Mouse (Mus musculus) intestine, postnatal 0 days (tissue): ENCODE results near the gene Gm5890. TPM values are rescaled to one million over a fixed set of nuclear protein-coding genes. Genes with fewer than 3 reads are reported as not detected.
"Not testable (repeated sequence)": the region's sequence is repeated elsewhere in the genome, so short reads cannot be mapped to it uniquely, and the experiment has no call there.

Experiments used
- ATAC-seq: fragments of 200-750 bp; cut with Nextera tagmentation; 2 replicates; pipeline ENCODE4 v1.8.0; 2017; ENCODE audit warnings: mild to moderate bottlenecking, moderate TSS enrichment, moderate library complexity
- H3K27ac ChIP-seq: fragments of 300-500 bp; sonication (generic); 2 replicates; pipeline ENCODE4 v1.5.1; 2014; ENCODE audit warnings: mild to moderate bottlenecking, low read depth, low read length, moderate library complexity
- H3K27me3 ChIP-seq: fragments of 300-500 bp; sonication (generic); replicated peaks from 2 replicates; pipeline ENCODE4 v1.6.1; 2014; ENCODE audit warnings: low read length, mixed read lengths; ENCODE audit not compliant: control insufficient read depth, insufficient read depth
- H3K36me3 ChIP-seq: fragments of 300-500 bp; sonication (generic); 2 replicates; pipeline ENCODE4 v1.6.1; 2014; ENCODE audit warnings: mild to moderate bottlenecking, moderate library complexity; ENCODE audit not compliant: control insufficient read depth, insufficient read depth
- H3K4me1 ChIP-seq: fragments of 300-500 bp; sonication (generic); replicated peaks from 2 replicates; pipeline ENCODE4 v1.6.1; 2014; ENCODE audit warnings: antibody characterized with exemption, low read length, mixed read lengths; ENCODE audit not compliant: control insufficient read depth, insufficient read depth
- H3K4me2 ChIP-seq: fragments of 300-500 bp; sonication (generic); replicated peaks from 2 replicates; pipeline ENCODE4 v1.6.1; 2014; ENCODE audit warnings: low read depth, mild to moderate bottlenecking, moderate library complexity
- H3K4me3 ChIP-seq: fragments of 300-500 bp; sonication (generic); 2 replicates; pipeline ENCODE4 v1.5.1; 2014; ENCODE audit warnings: low read depth, low read length
- H3K9ac ChIP-seq: fragments of 300-500 bp; sonication (generic); 2 replicates; pipeline ENCODE4 v1.6.1; 2014; ENCODE audit warnings: mild to moderate bottlenecking, low read depth, low read length
- H3K9me3 ChIP-seq: fragments of 300-500 bp; sonication (generic); 2 replicates; pipeline ENCODE4 v1.6.1; 2016; ENCODE audit warnings: mixed run types; ENCODE audit not compliant: control insufficient read depth
- WGBS: fragments of 180-500 bp; shearing (Covaris S2); extraction: QIAGEN DNeasy Blood & Tissue Kit; methylation state at CpG from one replicate; pipeline ENCODE4 v1.1.7; 2014; 5-methylcytosine and 5-hydroxymethylcytosine counted together
- polyA plus RNA-seq: library from polyadenylated mRNA; unstranded; fragments of >200 nt; fragmentation: Nextera tagmentation; extraction: Ambion mirVana; gene quantifications from 2 replicates; pipeline ENCODE4 v1.2.1, GENCODE M21; 2015

The Gm5890 gene
- polyA plus RNA-seq: not detected in 2 replicates

DNA sequence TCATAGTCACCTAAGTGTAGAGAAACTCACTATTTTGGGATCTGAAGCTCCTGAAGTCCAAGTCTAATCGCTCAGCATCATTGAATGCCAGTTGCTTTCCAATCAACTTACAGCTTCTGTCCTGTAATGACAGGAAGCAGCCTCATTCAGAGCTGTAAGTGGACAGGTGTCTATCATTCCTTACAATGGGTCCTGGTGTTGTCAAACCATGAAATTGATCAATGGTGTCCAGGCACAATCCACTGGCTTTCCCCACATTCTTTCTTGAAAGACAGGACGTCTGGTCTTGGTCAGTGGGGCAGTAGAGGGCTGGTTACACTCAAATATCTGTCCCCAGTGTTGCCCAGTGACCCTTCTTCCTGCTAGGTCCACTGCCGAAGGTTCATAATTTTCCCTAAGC, at the start of gene Gm5890:
Gene Gm5890, minus strand, starts transcription at position 101 of the 400 bp plus-strand sequence.
- not testable (repeated sequence) for H3K4me3 ChIP-seq, H3K27me3 ChIP-seq, ATAC-seq, H3K9me3 ChIP-seq, H3K4me1 ChIP-seq, H3K4me2 ChIP-seq, H3K9ac ChIP-seq, H3K27ac ChIP-seq, H3K36me3 ChIP-seq
- no CpG with 5 or more reads among the region's 3 CpGs for WGBS

DNA sequence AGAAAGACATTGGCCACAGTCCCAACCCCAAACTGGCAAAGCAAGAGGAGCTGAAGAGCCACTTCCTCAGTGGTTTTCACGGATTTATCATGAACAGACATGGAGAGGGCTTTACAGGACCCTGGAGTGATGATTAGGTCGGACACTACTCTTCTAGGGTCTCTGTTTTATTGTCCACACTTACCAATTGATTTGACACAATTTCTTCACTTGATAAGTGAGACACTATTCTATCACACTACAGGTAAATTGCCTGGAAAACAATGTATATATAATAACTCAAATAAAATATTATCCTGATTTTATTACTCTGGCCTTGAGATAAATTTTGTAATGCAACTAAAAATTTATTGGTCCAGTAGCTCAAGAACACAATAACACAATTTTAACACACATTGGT, 28.9 kb downstream of the Gm5890 start, which contains the start of gene Gm4498:
Gene Gm4498, minus strand, starts transcription at position 101 of the 400 bp plus-strand sequence.
- H3K9me3 ChIP-seq, H3K27ac ChIP-seq, H3K4me2 ChIP-seq, H3K36me3 ChIP-seq, H3K4me1 ChIP-seq, H3K27me3 ChIP-seq, H3K4me3 ChIP-seq, H3K9ac ChIP-seq, ATAC-seq: not testable (repeated sequence)
- no CpG with 5 or more reads among the region's 2 CpGs for WGBS

Other genes starting within 250 kb of the Gm5890 start
- not detected in 2 replicates for gene Vmn1r91, start 163.2 kb downstream of the Gm5890 start, polyA plus RNA-seq
- gene Gm16442, start 140.3 kb downstream of the Gm5890 start, polyA plus RNA-seq: not detected in 2 replicates
- gene Vmn1r93, start 123.7 kb downstream of the Gm5890 start, polyA plus RNA-seq: not detected in 2 replicates
- not detected in 2 replicates for gene Vmn1r94, start 94.5 kb downstream of the Gm5890 start, polyA plus RNA-seq
- not detected in 2 replicates for gene Vmn1r95, start 69.1 kb downstream of the Gm5890 start, polyA plus RNA-seq
- gene Gm6164, start 57.2 kb downstream of the Gm5890 start, polyA plus RNA-seq: not detected in 2 replicates
- not detected in 2 replicates for gene Gm4498, start 29.0 kb downstream of the Gm5890 start, polyA plus RNA-seq
- not detected in 2 replicates for gene Gm4133, start 71.2 kb upstream of the Gm5890 start, polyA plus RNA-seq
- not detected in 2 replicates for gene Gm5728, start 112.6 kb upstream of the Gm5890 start, polyA plus RNA-seq
- gene Vmn1r100, start 155.1 kb upstream of the Gm5890 start, polyA plus RNA-seq: not detected in 2 replicates
- not detected in 2 replicates for gene Vmn1r101, start 179.8 kb upstream of the Gm5890 start, polyA plus RNA-seq
- not detected in 2 replicates for gene Gm10670, start 212.1 kb upstream of the Gm5890 start, polyA plus RNA-seq
- not detected in 2 replicates for gene Vmn1r103, start 247.7 kb upstream of the Gm5890 start, polyA plus RNA-seq